Mouse (Mus musculus) cerebellum, adult 9-10 months (tissue): ENCODE measurements around the gene Gm10382.
"Not testable (repeated sequence)": the region's sequence is repeated elsewhere in the genome, so short reads cannot be mapped to it uniquely, and the experiment has no call there.

Experiments
- DNase-seq: peaks from one replicate; pipeline ENCODE4 v3.0.0; 2022

Gm10382 gene

DNA sequence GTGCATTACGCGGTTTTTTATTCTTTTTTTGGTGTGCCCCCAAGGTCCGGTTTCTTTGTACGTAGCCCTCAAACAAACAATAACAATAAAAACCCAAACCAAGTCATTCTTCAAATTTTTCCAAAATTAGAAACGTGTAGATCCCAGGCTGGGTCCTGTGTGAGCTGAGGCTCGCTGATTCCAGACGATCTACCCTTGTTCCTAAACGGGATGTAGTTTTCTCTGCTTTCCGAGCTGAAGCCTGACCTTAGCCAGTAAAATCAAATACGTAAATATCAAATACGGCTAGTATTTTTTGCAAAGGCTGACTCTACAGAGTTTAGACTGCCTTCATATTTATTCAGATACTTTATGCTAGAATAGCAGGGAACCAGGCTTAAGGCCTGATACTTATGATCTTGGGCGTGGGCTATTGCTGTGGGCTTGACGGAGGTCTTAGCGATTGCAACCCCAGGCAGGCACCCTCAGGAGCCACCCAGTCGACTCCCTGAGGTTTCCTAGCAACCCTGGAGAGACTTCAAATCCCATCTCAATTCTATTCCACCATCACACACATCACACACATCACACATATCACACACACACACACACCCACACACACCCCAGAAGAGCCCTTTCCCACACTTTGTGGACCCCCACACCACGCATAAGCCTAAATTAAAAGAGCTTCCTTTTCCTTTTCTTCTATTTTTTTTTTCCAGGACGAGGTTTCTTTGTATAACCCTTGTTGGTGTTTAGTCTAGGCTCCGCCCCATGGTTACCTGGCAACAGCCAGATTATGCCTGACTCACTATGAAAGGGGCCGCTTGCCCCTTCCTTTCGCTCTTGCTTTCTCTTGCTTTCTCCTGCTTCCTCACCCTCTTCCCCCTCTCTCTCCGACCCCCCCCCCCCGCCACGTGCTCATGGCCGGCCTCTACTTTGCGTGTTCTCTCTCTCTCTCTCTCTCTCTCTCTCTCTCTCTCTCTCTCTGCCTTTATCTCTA lies 4.8 kb downstream of the Gm10382 start:
- peak; percentile 71 for DNase-seq

GRCm38 (mm10) chr5:125395008-125395407 lies 5.9 kb downstream of the Gm10382 start:
- DNase-seq: no peak

- no peak for DNase-seq
These were observed 11.8 kb downstream of the Gm10382 start for GRCm38 (mm10) chr5:125400903-125401302.

DNA sequence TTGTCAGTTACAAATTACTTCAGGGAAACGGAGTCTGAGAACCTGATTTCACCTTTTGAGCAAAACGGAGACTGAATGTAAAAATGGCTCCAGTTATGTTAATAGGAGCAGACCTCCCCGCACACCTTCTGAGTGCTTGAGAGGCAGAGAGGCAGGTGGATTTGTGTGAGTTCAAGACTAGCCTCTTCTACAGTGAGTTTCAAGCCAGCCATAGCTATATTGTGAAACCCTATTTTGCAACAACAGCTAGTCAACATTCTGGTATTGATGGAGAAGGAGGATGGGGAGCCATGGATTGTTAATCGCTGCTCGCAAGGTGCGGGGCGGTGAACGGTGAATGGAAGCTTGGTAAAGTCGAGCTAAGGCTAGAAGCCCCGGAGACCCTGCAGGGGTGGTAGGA lies 13.4 kb downstream of the Gm10382 start:
- DNase-seq: no peak

DNA sequence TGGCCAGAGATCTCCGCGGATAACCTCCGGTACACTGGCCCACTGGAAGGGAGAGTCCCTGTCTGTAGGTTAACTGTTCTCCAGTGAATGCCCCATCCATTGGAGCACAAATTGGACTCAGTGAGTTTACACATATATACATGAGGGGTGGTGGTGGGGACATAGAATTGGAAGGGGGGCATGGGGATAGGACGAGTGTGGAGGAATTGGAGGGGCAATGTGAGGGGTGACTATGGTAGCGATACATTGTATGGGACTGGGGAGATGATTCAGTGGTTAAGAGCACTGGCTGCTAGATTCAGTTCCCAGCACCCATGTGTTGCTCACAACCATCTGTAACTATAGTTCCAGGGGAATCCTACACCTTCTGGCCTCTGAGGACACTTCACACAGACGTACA lies 13.9 kb downstream of the Gm10382 start:
- DNase-seq: no peak

DNA sequence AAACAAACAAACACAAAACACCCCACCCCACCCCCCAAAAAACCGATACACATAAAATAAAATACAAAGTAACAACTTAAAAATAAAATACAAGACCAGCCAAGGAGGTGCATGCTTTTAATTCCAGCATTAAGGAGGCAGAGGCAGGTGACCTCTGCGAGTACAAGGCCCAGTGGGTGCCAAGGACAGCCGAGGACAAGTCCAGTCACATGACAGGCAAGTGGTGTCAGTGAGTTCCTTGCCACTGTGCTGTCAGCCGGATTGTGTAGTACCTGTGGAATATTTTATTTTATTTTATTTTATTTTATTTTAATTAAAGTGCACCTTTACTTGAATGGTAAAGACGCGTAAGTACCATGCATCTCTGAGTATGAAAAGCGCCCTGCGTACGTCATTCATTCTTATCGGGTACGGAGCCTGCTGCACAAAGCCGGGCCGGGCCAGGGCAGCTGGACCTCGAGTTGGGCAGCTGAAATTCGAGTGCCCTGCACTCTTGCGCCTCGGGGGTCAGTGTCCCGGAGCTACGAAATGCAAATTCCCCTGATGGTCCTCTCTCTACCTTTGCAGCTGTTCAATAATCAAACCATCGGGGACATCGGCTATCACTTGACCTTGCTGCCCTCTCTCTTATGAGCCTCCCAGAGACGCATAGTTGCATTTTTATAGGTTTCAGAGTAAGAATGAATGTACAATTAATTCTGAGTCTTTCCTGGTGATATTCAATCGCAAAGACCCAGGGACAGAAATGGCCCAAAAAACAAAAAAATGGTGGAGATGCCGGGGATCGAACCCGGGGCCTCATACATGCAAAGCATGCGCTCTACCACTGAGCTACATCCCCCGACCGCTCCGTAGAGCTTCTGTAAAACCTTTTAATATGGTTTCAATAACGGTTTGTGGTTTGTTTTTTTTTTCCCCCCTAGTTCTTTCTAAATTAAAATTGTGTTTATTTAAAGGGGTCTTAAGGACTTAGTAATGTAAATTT lies 14.7 kb downstream of the Gm10382 start:
- peak; percentile 74 for DNase-seq

DNA sequence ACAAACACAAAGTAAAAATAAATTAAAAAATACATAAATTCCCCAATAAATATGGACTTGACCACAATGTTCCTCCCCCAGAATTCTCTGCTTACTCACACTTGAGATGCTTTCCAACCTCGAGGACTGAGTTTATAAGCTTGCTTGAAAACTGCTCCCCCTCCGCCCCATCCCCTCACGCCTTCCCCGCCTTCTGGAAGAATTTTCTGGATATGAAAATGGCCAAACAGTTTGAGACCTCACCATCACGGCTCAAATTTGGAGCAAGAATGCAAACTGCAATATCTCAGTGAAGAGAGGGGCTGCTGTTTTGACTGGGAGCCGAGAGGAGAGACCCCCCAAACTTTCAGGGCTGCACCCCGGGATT lies 15.4 kb downstream of the Gm10382 start:
- DNase-seq: no peak

DNA sequence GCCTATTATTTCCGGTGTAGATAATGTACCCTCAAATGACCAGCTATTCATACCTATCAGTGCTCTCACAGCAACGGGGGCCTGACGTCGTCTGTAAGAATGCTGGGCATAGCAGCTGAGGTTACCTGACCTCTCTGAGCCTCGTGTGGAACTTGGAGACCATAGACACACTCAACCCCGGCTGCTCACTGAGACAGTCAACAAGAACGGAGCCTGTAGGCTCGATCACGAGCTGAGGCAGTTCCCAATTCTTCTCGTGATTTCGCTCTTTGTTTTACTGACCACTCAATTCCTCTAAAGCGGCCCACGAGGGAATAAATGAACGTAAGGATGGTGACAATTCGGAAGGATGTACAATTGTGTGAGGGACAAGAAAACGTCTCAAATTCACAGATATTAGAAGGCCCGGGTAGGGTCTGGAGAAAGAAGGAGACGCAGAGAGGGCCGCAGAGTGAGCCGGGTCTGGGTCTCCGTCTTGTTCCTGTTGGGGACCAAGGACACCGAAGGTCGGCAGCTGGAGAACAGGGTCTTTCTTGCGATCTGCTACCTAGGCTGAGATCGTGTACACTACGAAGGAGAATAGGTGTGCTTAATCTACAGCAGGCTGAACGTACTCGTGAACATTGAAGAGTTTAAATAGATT lies 15.9 kb downstream of the Gm10382 start:
- peak; percentile 68 for DNase-seq

DNA sequence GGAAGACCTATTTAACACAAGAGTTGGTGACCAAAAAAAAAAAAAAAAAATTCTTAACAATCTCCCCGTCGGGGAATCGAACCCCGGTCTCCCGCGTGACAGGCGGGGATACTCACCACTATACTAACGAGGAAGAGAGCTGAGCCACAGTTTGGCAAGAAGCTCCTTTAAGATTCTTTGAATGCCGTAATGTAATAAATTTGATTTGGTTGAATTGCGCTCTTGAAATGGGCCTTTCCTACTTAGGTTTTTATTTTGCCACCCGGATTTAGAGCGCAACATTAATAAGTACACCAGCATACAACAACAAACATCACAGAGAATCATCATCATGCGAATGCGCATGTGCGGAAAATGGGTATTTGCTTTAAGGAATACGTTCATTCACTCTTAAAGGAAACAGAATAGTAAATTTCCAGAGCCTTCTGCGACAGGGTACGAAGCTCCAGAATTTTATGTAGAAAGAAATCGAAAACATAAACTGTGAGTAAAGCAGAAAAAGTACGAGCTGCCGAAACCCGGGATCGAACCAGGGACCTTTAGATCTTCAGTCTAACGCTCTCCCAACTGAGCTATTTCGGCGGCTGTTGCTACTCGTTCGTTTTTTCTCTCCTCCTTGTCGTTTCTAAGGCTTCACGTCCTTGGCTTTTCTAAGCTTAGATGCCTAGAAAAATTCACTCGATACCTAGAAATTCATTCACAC lies 16.6 kb downstream of the Gm10382 start:
- peak; percentile 93 for DNase-seq

GRCm38 (mm10) chr5:125406322-125407016 lies 17.3 kb downstream of the Gm10382 start:
- no peak for DNase-seq

DNA sequence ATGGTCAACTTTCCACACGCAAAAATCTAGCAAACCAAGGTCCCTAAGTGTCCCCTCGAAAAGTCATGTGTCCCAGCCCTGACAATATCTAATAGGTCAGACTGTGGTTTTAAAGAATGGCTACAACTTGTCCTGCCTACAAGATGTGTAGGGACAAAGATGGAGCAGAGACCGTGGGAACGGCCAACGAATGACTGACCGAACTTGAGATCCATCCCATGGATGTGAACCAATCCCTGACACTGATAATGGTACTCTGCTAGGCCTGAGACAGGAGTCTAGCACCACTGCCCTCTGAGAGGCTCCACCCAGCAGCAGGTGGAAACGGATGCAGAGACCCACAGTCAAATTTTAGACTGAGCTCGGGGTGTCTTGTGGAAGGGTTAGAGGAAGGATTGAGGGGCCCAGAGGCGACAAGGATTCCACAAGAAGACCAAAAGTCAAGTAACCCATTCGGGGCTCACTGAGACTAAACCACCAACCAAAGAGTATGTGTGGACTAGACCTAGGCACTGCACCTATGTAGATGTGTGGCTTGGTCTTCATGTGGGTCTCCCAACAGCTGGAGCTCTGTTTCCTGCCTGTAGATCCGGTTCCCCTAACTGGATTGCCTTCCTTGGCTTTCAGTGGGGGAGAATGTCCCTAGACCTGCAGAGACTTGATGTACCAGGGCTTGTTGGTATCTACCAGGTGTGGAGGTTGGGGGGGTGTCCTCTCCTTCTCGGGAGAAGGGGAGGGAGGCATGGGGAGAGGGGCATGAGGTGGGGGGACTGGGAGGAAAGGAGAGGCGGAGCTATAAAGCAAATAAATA lies 18.1 kb downstream of the Gm10382 start:
- DNase-seq: no peak

DNA sequence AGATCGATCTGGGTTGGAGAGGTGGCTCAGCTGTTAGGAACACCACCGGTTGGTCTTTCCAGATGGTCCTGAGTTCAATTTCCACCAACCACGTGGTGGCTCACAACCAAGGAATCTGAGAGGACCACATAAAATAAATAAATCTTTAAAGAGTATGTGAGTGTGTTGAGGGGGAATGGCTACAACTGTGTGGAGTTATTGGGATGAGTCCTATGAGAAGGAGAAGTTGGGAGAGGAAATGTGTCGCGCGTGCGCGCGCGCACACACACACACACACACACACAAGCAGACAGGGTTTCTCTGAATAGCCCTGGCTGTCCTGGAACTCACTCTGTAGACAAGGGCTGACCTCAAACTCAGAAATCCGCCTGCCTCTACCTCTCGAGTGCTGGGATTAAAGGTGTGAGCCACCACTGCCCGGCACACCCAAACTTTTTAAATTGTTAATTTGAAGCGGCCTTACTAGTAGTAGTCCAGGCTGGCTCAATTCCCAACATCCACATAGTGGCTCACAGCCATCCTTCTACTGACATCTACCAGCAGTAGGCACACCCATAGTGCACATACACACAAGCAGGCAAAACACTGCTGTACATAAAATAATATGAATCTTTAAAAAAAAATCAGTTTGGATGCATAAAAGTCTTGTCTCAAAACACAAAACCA lies 18.9 kb downstream of the Gm10382 start:
- peak; percentile 63 for DNase-seq

GRCm38 (mm10) chr5:125408842-125409241 lies 19.7 kb downstream of the Gm10382 start:
- peak; percentile 75 for DNase-seq

GRCm38 (mm10) chr5:125409348-125410090 lies 20.4 kb downstream of the Gm10382 start:
- no peak for DNase-seq

DNA sequence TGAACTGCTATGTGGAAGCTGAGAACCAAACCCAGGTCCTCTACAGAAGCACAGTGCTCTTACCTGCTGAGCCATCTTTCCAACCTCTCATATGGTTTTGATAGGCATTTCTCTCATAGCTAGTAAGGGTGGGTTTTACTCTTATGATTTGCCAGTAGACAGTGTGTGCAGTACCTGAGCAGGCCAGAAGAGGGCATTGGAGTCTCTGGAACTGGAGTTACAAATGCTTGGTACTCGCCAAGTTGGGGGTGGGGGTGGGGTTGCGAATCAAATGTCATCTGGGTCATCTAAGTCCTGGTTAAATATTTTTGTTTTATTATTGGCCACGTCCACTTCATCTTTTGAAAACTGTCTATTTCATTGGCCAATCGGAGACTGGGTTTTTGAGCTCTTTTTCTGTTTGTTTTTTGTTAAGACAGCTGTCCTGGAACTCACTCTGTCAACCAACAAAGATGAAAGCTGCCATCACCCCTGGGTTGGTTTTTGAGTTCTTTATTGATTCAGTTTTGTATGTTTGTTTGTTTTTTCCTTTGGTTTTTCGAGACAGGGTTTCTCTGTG lies 22.9 kb downstream of the Gm10382 start:
- peak; percentile 72 for DNase-seq

GRCm38 (mm10) chr5:125412536-125412935 lies 23.4 kb downstream of the Gm10382 start:
- DNase-seq: not testable (repeated sequence)

- DNase-seq: no peak
These were observed 24.6 kb downstream of the Gm10382 start for GRCm38 (mm10) chr5:125413763-125414162.

DNA sequence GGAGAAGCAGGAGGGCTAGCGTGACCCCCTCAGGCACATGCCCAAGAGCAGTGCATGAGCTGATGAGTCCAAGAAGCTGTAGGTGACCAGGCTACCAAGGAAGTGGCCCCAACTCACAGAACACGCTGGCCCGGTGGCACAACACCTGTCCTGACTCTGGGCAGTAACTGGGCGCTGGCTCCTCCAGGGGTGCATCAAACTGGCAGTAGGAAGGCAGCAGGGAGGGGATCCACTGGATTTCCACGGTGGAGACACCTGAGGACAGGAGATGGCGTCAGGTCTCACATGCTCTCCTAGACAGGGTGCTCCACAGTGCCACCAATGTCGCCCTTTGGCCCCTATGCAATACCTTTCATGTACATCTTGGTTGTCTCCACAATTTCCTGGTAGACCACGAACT lies 27.1 kb downstream of the Gm10382 start:
- no peak for DNase-seq

- DNase-seq: peak; percentile 78
These were observed 29.5 kb downstream of the Gm10382 start for GRCm38 (mm10) chr5:125418636-125419035.
